Mouse (Mus musculus) embryonic facial prominence, embryonic 11.5 days (tissue): ENCODE results near the gene Pak6. TPM values are rescaled to one million over a fixed set of nuclear protein-coding genes. Genes with fewer than 3 reads are reported as not detected.

Experiments used
- ATAC-seq: fragments of 200-750 bp; cut with Nextera tagmentation; replicated peaks from 2 replicates; pipeline ENCODE4 v1.8.0; 2017; ENCODE audit warnings: low read depth; ENCODE audit not compliant: insufficient number of reproducible peaks, low FRiP score, low TSS enrichment
- DNase-seq: peaks from one replicate; pipeline ENCODE4 v3.0.0-alpha.2; 2015; ENCODE audit warnings: low spot score
- H3K27ac ChIP-seq: fragments of 300-500 bp; sonication (generic); replicated peaks from 2 replicates; pipeline ENCODE4 v1.5.1; 2014; ENCODE audit warnings: mild to moderate bottlenecking, low read depth, low read length, control low read depth
- H3K27me3 ChIP-seq: fragments of 300-500 bp; sonication (generic); 2 replicates; pipeline ENCODE4 v1.6.1; 2014; ENCODE audit warnings: mild to moderate bottlenecking, low read length, moderate library complexity, mixed read lengths; ENCODE audit not compliant: control insufficient read depth, insufficient read depth
- H3K36me3 ChIP-seq: fragments of 300-500 bp; sonication (generic); replicated peaks from 2 replicates; pipeline ENCODE4 v1.6.1; 2014; ENCODE audit warnings: low read depth, mild to moderate bottlenecking, low read length, moderate library complexity, mixed read lengths; ENCODE audit not compliant: control insufficient read depth, insufficient read depth
- H3K4me1 ChIP-seq: fragments of 300-500 bp; sonication (generic); 2 replicates; pipeline ENCODE4 v1.6.1; 2014; ENCODE audit warnings: low read length, mixed read lengths; ENCODE audit not compliant: control insufficient read depth, insufficient read depth
- H3K4me2 ChIP-seq: fragments of 300-500 bp; sonication (generic); 2 replicates; pipeline ENCODE4 v1.6.1; 2014; ENCODE audit warnings: low read depth, mild to moderate bottlenecking, control low read depth, low read length, moderate library complexity
- H3K4me3 ChIP-seq: fragments of 300-500 bp; sonication (generic); 2 replicates; pipeline ENCODE4 v1.5.1; 2014; ENCODE audit warnings: low read depth, low read length, control low read depth
- H3K9ac ChIP-seq: fragments of 300-500 bp; sonication (generic); replicated peaks from 2 replicates; pipeline ENCODE4 v1.6.1; 2014; ENCODE audit warnings: mild to moderate bottlenecking, control low read depth, low read length
- H3K9me3 ChIP-seq: fragments of 300-500 bp; sonication (generic); replicated peaks from 2 replicates; pipeline ENCODE4 v1.6.1; 2016; ENCODE audit warnings: mild to moderate bottlenecking, low read length, inconsistent platforms, mixed read lengths; ENCODE audit not compliant: control insufficient read depth
- WGBS: fragments of 180-500 bp; shearing (Covaris S2); extraction: QIAGEN DNeasy Blood & Tissue Kit; methylation state at CpG from one replicate; pipeline ENCODE4 v1.1.7; 2014; 5-methylcytosine and 5-hydroxymethylcytosine counted together
- polyA plus RNA-seq: library from polyadenylated mRNA; unstranded; fragments of >200 nt; fragmentation: Nextera tagmentation; extraction: Ambion mirVana; gene quantifications from 2 replicates; pipeline ENCODE4 v1.2.1, GENCODE M21; 2014

The Pak6 gene
- polyA plus RNA-seq, 1 experiment from 2014 or later: 0.50 TPM

DNA sequence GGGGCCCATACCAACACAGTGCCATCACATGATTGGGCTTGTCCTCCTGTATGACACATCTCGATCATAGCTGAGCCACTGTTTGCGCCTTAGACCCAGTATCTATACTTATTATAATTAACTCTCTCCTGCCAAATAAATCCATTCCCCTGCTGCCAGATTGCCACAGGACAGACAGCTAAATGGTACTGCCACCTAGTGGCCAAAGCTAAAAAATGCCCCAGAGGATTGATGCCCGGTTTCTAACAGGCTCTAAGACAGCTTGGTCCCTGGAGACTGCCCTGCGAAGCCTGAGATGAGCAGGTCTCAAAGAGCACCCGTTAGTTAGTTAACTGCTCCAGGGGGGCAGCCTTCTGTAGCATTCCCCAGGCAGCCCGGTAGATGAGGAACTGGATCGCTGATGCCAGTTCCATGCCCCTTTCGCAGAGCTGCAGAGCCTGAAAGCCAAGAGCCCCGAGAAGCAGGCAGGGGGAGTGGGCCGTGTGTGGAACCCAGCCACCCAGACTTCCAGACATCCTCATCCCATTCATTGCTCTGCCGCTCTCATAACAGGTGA, 32.7 kb downstream of the Pak6 start:
- Histone ChIP-seq H3K27ac (no peak overlapping the region), H3K4me1 (peaks cover 3% of the 10 kb centered on the region), H3K4me2 (no peak overlapping the region), H3K27me3 (peaks cover 24% of the 10 kb centered on the region), H3K36me3 (no peaks in the 10 kb centered on the region), H3K9ac (no peak overlapping the region), H3K9me3 (no peaks in the 10 kb centered on the region), H3K4me3 (no peak overlapping the region)
- ATAC-seq (no peak), DNase-seq (peak; percentile 80)
- WGBS: 26% methylated on average over 11 of the region's 11 CpGs

DNA sequence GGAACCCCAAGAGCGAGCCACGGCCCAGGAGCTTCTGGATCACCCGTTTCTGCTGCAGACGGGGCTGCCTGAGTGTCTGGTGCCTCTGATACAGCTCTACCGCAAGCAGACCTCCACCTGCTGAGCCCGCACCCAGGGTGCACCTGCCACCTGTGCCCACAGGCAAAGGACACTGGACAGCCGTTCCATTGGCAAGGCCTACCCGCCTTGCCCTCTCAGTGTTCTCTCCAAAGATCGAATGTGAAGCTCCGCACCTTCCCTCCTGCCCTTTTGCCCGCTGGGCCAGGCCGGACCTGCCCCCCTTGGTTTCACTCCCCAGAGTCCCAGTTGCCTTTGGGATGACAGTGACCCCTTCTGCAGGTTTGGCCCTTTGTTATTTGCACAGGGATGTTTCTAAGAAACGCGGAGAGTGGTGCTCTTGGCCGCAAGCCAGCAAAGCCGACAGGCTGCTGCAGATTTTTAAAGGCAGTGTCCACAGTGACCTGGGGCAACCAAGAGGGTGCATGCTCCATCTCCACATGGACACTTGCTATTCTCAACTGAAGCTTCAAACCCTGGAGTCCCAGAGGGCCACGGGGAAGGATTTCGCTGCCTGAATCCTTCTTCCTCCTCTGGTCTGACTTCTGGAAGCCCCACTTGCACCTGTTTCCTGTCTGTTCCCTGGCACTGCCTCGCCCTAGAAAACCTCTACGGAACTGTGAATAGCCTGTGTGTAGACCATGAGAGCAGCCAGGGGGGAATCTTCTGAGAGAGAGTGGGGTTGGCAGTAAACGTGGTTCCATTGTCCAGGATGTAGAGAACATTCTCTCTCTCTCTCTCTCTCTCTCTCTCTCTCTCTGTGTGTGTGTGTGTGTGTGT, 33.6 kb downstream of the Pak6 start:
- H3K9me3 ChIP-seq: no peaks in the 10 kb centered on the region
- WGBS: 49% methylated on average over 21 of the region's 21 CpGs
- no peaks in the 10 kb centered on the region for H3K36me3 ChIP-seq
- H3K4me2 ChIP-seq: no peak overlapping the region
- H3K4me3 ChIP-seq: no peak overlapping the region
- no peak for ATAC-seq
- no peak for DNase-seq
- H3K27me3 ChIP-seq: peaks cover 33% of the 10 kb centered on the region
- no peak overlapping the region for H3K27ac ChIP-seq
- no peak overlapping the region for H3K9ac ChIP-seq
- peaks cover 3% of the 10 kb centered on the region for H3K4me1 ChIP-seq

DNA sequence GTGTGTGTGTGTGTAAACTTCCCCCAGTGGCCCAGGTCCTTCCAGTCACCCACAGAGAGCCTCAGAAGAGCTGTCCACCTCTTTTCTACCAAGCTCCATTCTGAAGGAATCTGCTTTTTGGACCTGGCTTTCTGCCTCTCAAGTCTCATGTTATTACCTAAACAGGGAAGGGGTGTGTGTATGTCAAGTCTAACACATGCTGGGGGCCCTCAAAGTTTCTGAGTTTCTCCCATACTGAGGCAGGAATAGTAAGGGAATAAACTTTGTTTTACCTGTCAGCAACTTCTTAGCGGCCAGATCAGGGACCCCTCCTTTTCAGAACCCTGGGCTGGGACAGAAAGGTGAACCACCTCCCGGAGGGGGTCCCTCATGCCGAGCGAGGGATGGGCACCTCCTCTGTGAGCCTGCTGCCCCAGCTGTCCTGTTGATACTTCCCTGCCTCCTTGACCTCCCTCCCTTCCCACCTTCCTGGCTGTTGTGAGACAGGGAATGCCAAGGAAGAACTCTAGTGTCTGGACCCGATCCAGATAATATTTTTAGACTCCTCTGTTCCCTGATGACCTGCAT, 34.3 kb downstream of the Pak6 start:
- Histone ChIP-seq H3K27me3 (peaks cover 40% of the 10 kb centered on the region), H3K9ac (no peak overlapping the region), H3K9me3 (no peaks in the 10 kb centered on the region), H3K4me3 (no peak overlapping the region), H3K4me2 (no peak overlapping the region), H3K4me1 (peaks cover 3% of the 10 kb centered on the region), H3K36me3 (no peaks in the 10 kb centered on the region), H3K27ac (no peak overlapping the region)
- DNase-seq: no peak
- WGBS: 38% methylated on average over 5 of the region's 5 CpGs
- no peak for ATAC-seq

DNA sequence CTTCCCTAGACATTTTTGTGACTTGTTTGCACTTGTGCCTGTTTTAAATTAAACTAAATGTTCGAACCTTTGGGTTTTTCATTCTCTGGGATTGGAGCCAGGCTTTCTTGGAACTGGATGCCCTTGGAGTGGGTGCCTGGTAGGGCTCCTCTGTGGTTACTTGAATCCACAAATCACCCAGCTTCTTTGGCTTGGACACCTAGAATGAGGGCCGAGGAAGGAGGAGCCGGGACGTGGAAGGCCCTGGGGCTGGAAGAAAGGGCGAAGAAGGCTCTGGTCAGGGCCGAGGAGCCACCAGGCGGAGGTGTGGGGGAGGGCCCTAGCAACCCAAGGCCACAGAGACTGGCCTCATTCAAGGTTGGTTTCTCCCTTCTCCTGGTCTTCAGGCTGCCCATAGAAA, 34.9 kb downstream of the Pak6 start:
- Histone ChIP-seq H3K4me3 (no peak overlapping the region), H3K4me2 (no peak overlapping the region), H3K36me3 (no peaks in the 10 kb centered on the region), H3K4me1 (peaks cover 3% of the 10 kb centered on the region), H3K27ac (no peak overlapping the region), H3K27me3 (peaks cover 46% of the 10 kb centered on the region), H3K9ac (no peak overlapping the region), H3K9me3 (no peaks in the 10 kb centered on the region)
- no peak for ATAC-seq
- DNase-seq: no peak
- 20% methylated on average over 7 of the region's 7 CpGs for WGBS

DNA sequence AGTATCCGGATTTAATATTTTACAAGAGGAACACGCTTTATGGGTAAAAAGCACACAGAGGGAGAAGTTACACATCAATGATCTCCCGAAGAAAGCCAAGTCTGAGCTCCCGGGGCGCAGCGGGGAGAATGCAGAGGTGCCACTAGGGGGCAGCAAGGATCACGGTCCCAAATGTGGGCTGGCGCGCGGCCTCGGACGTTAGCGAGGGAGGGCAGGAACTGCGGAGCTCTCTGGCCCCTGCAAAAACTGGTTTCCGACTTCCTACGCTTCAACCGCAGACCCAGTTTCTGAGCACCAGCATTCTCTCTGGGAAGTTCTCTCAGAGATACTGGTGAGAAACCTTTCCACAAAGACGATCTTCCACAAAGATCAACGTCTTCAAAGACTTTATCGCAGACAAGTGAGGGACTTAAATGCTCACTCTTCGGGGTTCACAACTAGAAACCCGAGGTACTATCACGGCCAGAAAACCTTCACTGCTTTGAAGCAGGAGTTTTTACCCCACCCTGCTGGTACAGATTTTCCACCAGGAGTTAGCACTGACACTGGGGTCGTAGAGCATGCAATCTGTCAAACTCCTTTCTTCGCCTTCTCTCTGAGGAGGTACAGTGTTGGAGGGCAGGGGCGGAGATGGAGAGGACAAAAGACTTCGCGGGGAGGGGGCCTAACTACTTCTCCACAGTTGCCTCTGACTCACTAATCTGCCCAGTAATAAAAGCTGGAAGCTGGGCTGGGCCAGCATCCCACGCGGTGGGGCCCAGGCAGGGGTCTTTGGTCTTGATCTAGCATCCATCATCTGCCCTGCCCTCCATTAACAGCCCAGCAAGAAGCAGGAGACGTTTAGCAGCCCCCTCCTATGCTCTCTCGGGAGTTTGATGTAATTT, 37.3 kb downstream of the Pak6 start:
- peaks cover 70% of the 10 kb centered on the region for H3K27me3 ChIP-seq
- H3K4me1 ChIP-seq: peaks cover 13% of the 10 kb centered on the region
- no peaks in the 10 kb centered on the region for H3K36me3 ChIP-seq
- DNase-seq (peak; percentile 89), ATAC-seq (no peak; the same call in 1 of the 2 replicates)
- no peak overlapping the region for H3K27ac ChIP-seq
- peak overlapping the region; percentile 25; the same call in 1 of the 2 replicates for H3K9ac ChIP-seq
- H3K4me2 ChIP-seq: peak overlapping the region; percentile 22
- WGBS: 2% methylated on average over 32 of the region's 32 CpGs
- no peaks in the 10 kb centered on the region for H3K9me3 ChIP-seq
- peak overlapping the region; percentile 14 for H3K4me3 ChIP-seq

DNA sequence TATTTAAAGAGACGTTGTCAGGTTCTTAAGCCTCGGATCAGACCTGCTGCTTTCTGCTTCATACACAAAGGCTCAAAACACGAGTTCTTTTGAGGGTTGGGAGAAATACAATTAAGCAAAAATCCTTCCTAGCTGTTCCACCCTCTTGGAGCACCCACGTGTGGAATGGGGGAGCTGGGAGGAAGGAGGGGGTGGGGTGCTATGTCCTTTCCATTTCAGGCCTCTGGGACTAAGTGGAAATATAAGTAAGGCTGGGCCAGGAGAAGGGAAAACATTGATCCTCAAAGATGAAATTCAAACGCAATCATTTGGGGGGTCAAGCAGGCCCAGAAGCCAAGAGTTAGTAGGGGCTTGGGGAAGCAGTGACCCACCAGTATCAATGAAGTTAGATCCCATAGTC, 38.1 kb downstream of the Pak6 start:
- H3K9ac ChIP-seq: no peak overlapping the region
- H3K27ac ChIP-seq: no peak overlapping the region
- H3K4me3 ChIP-seq: no peak overlapping the region
- H3K4me1 ChIP-seq: peaks cover 13% of the 10 kb centered on the region
- H3K4me2 ChIP-seq: no peak overlapping the region
- 4% methylated on average over 5 of the region's 5 CpGs for WGBS
- no peaks in the 10 kb centered on the region for H3K9me3 ChIP-seq
- H3K27me3 ChIP-seq: peaks cover 74% of the 10 kb centered on the region
- no peaks in the 10 kb centered on the region for H3K36me3 ChIP-seq
- no peak for ATAC-seq
- DNase-seq: no peak

DNA sequence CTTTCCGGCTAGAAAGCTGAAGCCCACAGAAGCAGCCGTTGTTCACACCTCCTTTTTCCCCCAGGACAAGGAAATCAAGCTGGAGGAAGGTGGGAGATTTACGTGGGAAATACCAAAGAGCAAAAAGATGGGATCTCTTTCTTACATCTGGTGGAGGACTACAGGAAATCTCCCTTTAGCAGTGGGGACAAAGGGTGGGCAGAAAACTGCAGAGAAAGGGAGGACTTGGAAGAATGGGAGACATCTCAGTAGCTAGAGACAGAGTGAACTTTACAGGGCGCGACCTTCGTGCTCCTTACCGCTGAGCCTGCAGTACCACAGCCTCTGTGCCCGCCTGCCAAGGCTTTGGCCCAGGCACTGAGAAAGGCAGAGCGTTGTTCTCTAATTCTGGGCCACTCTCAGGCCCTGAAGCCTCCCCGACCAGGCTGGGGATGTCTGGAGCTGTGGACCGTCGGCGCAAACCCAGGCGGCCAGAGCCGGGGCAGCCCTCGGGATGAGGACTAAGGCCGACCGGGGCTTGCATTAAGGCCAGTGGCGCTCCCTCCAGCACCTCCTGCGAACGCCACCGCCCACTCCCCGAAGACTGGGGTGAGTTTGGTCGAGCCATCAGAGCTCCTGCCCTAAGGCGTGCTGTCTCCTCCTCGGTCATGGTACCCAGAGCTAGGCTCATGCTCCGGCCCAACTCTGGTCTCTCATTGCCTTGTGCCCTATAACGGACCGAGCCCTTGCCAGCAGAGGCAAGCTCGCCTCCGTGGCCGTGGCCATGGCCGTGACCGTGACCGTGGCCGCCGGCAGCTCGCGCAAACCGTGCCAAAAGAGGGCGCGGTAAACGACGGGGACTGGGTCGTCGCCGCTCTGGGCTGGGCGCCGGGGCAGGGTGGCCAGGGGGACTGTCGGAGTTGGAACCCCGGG, 39.1 kb downstream of the Pak6 start:
- no peaks in the 10 kb centered on the region for H3K36me3 ChIP-seq
- H3K27ac ChIP-seq: no peak overlapping the region
- H3K4me1 ChIP-seq: peaks cover 13% of the 10 kb centered on the region
- H3K27me3 ChIP-seq: peaks cover 79% of the 10 kb centered on the region
- H3K9me3 ChIP-seq: no peaks in the 10 kb centered on the region
- H3K4me3 ChIP-seq: peak overlapping the region; percentile 40
- peak overlapping the region; percentile 66 for H3K4me2 ChIP-seq
- 2% methylated on average over 51 of the region's 51 CpGs for WGBS
- ATAC-seq (no peak), DNase-seq (no peak)
- H3K9ac ChIP-seq: no peak overlapping the region
